Mouse (Mus musculus): ENCODE data around the gene Tor2a.

Gene Tor2a

DNA sequence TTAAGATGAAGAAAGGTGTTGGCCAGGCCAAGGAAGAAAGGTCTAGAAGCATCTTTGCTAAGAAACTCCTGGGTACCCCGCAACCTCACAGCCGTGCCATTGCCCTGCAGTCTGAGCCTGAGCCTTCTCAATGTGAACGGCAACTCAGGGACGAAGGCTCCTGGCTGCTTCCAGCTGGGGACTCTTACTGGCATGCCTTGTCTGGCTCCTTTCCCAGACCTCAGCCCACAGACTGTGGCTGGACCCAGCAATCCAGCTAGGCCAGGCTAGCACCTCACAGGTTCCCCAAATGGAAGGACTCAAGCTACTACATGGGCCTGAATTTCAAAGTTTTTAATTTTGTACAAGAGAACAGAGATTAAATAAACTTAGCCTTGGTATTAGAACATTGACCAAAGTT, 4.8 kb downstream of the Tor2a start:
- no peak for DNase-seq (ENCODE audit: low read depth, low spot score)

DNA sequence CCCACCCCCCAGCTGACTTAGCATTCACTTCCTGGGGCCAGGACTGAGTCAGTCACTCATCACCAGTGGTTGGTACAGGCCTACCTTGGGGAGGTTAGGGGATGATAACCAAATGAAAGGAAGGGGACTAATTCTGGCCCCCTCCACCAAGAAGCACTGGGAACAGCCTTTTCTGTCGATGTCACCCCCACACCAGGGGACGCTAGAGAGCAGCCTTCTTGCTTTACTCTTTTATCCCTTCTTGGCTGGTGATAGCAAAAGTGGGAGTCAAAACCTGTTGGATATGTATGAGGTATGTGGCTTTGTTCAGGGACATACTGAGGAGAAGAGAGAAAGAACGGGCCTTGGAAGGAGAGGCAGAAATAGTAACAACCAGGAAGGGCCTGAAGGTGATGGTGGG, 6.3 kb downstream of the Tor2a start:
- DNase-seq (ENCODE audit: low read depth, low spot score): no peak

DNA sequence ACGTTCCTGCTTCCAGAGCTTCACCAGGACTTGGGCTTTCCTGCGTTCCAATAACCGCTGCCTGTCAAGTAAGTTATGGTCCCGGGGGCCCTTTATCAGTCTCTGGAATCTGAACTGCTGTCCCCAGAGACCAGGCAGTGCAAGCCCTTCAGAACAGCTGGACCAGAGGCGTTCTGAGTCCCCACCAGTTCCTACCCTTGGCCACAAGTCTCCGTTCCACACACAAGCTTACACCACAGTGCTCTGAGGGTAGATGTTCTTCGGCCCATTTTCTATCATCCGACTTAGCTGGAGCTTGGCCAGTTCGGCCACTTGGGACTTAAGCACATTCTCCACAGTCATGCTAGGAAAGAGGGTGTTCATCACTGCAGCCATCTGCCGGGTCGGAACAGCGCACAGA, 10.2 kb downstream of the Tor2a start:
- no peak for DNase-seq (ENCODE audit: low read depth, low spot score)

DNA sequence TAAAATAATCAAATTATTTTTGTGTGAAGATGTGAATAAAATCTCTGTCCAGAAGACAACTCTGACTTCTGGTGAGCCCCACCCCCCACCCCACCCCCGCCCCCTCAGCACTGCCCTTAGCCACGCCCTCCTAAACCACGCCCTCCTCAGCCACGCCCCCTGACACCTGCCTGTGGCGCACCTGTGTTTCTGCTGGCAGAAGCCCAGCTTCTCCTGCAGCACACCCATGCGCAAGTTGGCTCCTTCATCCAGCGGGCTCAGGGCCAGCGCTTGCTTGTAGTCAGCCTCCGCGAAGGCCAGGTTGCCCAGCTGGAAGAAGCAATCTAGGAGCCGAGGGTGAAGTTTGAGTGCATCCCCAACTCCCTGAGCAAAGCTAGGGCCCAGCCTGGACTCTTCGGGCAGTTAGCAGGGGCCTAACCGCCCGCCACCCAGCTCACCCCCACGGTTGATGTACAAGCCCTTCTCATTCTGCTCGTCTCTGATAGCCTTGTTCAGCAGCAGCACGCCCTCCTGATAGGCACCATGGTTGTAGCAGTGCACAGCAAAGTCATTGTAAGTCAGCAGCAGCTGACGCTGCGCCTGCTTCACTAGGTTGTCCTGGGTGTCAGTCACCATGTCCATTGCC, 11.7 kb downstream of the Tor2a start:
- DNase-seq (ENCODE audit: low read depth, low spot score): no peak

DNA sequence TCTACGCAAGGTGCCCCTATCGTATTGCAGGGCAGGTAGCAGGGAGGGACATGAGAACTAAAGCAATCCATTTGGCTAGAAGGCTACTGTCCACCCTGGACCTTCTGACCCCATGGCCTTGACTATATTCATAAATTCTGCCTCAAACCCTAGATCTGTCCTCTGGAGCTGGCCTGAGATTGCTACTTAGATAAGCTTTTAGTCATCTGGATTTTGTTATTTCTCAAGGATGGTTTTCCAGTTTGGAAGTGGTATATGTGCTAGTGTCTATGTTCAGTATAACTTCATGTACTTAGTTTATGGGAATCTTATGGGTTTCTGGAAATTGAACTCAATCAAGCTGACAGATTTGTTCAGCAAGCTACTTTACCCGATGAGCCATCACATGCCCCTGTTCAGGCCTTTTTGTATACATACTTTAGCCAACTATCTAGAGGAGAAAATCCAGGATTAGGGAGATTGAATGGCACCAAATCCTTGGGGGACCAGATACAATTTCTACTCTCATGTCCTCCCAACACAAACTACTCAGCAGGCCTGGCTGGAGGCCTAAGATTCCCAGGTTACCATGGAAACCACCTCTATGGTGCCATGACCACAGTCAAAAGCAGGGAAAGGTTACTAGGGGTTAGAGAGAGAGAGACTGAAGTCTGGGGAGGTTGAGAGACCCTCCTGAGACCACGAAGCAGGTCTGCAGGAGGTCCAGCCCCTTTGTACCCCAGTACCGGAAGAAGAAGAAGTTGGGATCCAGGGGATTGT, 12.5 kb downstream of the Tor2a start:
- DNase-seq (ENCODE audit: low read depth, low spot score): no peak

DNA sequence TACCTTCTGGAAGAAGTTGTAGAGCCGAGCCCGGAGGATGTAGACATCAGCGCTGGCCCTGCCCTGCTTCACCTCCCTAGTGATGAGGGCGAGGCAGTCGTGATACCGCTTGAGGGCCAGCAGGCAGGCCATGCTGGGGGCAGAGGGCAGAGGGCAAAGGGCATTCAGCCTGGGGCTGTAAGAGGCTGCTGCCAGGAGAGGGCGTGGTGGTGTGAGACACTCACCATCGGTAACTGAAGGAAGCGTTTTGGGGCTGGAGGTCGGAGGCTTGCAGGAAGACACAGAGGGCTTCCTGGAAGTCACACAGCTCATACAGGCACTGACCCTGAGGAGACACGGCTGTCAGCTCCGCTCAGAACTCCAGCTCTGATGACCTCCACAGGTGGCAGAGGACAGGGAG, 14.9 kb downstream of the Tor2a start:
- DNase-seq (ENCODE audit: low read depth, low spot score): no peak

DNA sequence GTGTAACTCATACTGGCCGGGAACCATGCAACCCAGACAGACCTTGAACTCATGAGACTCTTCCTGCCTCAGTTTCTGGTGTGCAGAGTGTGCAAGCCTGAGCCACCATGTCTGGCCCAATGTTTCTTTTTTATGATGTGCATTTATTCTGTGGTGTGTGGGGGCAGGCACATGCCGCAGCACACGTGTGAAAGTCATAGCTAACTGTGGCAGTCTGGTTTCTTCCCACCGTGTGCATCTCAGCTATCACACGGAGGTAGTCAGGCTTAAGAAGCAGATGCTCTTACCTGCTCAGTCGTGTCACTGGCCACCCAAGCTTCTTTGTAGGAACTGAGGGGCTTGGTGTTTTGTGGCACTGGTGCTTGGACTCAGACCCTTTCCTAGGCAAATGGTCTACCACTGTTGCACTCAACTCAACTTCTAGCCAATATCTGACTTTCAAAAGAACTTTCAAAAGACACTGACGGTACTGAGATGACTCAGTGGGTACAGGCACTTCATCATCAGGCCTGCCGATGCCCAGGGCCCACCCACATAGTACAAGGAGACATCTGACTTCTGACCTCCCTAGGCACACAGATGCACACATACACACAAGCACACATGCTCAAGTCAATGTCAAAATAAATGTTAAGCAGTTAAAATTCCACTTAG, 15.7 kb downstream of the Tor2a start:
- DNase-seq (ENCODE audit: low read depth, low spot score): no peak

DNA sequence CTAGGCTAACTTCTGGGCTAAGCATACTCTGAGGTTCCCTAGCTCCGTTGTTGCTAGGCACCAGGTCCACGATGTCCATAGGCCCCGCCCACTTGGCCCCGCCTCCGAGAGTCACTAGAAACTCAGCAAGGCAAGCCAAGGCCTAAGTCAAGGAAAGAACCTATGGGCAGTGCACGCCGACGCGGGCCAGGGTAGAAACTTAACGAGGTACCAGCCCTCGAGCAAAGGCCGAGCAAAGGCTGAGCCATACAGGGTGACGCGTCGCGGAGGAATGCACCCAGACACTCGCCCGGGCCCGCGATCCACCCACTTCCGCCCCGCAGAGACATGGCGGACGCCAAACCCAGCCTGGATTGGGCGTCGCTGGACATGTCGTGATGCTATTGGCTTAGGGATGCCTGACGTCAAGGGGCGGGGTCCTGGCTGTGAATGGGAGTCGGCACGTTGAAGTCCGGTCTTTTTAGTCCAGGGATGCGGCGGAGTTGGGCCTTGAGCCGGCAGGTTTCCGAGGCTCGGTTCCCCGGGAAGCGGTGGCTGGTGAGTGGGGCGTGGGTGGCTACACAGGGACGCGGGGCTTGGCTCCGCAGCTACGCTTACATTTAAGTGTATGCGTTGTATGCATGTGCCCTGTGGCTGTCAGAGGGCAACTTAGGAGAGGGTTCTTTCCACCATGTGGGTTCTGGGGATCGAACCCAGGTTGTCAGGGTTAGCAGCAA, 18.5 kb downstream of the Tor2a start, which contains the start of the genes Ttc16 and Ptrh1:
TSS of gene Ttc16 (minus strand) at position 275 of the 716 bp plus-strand sequence.
TSS of gene Ptrh1 (plus strand) at position 428 of the 716 bp plus-strand sequence.
- peak; percentile 97 for DNase-seq (ENCODE audit: low read depth, low spot score)

DNA sequence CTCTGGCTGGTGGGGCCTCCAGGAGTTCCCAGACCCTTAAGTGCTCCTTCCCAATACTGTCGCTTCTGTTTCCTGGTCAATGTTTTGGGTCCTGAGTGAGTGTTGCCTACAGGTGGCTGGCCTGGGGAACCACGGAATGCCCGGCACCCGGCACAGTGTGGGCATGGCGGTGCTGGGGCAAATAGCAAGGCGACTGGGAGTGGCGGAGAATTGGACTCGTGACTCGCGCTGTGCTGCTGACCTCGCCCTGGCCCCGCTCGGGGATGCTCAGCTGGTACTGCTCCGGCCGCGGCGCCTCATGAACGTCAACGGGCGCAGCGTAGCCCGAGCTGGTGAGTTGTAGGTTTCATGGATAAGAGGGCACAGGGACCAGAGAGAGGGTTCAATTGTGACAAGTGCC, 19.2 kb downstream of the Tor2a start:
- no peak for DNase-seq (ENCODE audit: low read depth, low spot score)

DNA sequence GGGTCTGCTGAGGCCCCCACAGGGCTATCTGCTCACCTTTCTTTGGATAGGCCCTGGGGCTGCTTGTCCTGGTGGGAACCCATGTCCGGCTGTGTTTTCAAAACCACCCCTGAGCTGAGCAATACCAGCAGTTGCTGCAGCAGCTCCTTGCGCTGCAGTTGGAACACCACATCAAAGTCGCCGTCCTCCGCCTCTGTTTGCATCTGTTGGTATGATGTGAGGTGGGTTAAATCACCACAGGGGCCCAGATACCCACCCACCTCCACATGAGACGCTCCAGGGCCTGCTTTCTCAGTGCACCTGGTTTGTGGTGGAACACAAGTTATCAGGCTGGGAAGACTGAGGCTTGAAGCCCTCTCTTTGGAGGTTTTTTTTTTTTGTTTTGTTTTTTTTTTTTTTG, 21.0 kb downstream of the Tor2a start:
- no peak for DNase-seq (ENCODE audit: low read depth, low spot score)

DNA sequence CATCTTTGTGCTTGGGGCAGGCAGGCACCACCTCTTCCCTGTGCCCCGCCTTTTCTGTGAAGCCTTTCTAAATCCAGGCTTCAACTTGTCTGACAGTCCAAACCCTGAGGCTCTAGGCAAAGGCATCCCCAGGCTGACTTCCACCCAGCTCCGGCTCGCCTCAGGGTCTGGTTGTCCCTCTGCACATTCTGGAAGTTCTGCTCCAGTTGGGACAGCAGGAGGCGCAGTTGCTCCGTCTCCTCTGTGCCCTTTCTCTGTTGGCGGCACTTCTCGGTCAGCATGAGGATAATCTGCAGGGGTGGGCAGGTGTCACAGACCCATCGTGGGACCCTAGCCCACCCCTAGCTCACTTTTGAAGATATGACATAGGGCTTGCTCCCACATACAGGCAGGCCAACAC, 22.1 kb downstream of the Tor2a start:
- DNase-seq (ENCODE audit: low read depth, low spot score): peak; percentile 74

DNA sequence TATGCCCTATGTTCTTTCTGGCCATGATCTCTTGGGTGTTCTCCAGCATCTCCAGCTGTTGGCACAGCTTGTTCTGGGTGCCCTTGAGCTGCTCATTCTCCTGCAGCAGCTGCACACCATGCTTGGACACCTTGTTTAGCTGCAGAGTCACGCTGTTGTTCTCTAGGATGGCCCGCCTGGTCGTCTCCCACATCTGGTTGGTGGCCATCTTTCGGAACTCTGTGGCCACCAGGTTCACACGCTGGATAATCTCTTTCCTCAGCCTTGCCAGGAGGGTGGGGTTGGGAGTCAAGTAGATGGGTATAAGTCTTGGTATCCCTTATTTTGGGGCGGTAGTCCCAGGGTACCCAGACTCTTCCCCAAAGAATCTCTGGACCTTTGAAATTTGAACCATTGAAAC, 22.7 kb downstream of the Tor2a start:
- no peak for DNase-seq (ENCODE audit: low read depth, low spot score)

DNA sequence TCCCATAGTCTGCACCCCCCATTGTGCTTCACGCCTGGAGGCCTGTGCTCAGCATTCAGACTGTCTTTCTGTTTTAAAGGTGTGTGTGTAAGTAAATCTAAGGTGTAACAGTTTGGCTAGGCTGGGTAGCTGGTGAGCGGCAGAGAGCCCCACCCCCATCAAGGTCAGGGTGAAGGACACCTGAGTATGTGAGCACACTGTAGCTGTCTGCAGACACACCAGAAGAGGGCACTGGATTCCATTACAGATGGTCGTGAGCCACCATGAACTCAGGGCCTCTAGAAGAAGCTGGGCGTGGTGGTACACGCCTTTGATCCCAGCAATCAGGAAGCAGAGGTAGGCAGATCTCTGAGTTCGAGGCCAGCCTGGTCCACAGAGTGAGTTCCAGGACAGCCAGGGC, 24.7 kb downstream of the Tor2a start:
- DNase-seq (ENCODE audit: low read depth, low spot score): no peak

DNA sequence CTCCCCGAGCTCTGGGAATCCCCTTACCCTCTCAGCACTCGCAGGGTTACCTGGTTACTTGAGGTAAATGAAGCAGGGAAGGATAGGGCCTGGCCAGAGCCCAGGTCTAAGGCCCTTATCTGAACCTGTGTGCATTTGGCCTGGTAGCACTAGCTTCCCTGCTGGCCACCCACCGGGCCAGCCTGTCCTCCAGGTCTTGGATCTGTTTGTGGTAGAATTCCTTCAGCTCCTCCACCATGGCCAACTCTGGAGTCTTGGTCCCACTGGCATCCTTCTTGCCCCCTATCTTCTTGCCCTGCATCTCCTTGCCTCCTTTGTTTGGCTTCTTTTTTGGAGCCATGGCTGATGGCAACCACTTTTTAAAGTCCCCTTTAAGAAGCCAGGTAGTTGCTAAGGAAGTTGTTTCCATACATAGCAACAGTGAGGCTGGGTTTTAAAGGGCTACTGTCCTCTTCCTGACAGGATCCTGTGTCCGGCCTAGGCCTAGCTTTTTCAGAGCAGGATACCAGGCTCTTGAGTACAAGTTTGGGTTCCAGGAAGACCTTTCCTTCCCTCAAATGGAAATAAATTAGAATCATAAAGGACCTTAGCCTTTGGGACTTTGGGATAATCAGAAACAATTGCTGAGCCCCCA, 27.1 kb downstream of the Tor2a start, which contains the start of gene Cfap157:
TSS of gene Cfap157 (minus strand) at position 381 of the 634 bp plus-strand sequence.
- peak; percentile 32 for DNase-seq (ENCODE audit: low read depth, low spot score)

DNA sequence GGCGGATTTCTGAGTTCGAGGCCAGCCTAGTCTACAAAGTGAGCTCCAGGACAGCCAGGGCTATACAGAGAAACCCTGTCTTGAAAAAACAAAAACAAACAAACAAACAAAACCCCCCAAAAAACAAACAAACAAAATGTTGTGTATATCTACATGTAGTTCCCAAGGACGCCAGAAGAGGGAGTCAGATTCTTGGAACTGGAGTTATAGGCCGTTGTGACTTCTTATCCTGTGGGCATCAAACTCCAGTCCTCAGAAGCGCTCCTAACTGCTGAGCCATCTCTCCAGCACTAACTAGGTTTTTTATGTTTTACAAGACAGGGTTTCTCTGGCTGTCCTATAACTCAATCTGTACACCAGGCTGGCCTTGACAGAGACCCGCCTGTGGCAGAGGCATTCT, 30.1 kb downstream of the Tor2a start:
- peak; percentile 35 for DNase-seq (ENCODE audit: low read depth, low spot score)

DNA sequence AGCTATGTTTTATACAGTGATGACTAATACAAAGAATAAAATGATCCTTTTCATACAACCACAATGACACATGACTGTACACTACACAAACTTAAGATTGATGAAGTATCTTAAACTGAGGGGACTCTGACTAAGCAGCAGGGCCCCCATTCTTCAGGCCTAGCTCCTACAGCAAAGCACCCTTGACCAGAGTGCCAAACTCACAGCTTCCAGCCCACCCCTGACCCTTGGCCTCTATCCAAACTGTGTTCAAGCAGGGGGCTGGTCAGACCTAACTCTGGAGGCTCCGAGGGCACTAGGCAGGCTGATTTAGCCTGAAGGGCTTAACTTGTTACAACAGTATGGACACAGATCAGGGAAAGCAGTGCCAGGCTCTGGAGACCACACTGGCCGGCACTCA, 31.5 kb downstream of the Tor2a start:
- no peak for DNase-seq (ENCODE audit: low read depth, low spot score)

DNA sequence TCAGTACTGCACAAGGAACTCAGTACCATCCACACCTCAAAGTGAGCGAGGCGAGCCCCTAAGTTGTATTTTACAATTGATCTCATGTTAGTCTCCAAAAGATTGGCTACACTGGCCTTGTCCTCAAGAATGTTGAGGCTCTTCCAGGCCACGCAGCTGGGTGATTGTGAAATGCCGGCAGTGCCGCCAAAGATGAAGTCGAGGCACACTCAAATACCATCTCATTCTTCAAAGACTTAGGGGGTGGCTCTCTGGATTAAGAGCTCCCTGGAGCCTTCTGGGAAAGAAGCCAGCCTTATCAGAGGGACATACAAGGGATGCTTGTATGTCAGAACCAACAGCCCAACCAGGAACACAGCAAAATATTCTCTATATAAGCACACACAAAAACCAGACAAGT, 34.3 kb downstream of the Tor2a start:
- no peak for DNase-seq (ENCODE audit: low read depth, low spot score)

DNA sequence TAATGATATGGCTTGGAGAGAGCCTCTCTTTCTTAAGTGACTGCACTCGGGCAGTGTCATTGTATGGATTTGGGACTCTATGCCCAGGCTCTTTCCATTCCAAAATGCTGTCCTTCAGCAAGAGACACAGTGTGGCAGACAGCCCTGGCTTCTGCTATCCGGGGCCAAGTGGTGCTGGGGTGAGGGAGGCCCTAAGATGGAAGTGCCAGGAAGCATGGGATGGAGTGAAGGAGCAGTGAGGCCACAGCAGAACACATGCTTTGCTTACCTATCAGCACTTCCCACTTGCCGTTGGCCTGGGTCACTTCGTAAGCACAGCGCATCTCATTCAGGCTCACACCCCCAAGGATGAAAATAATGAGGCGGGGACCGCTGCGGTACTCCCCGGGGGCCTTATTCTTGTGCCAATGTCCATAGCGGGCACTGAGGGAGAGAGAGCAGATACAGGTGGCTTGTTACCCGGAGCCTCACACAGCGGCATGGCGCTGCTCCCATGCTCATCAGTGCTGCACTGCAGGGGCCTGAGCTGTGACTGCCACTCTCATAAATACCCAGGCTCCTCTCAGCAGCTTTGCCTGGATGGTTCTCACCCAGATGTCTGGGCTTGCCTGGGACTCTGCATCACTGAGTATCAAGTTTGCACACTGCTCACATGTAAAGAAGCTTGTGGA, 38.8 kb downstream of the Tor2a start:
- no peak for DNase-seq (ENCODE audit: low read depth, low spot score)

DNA sequence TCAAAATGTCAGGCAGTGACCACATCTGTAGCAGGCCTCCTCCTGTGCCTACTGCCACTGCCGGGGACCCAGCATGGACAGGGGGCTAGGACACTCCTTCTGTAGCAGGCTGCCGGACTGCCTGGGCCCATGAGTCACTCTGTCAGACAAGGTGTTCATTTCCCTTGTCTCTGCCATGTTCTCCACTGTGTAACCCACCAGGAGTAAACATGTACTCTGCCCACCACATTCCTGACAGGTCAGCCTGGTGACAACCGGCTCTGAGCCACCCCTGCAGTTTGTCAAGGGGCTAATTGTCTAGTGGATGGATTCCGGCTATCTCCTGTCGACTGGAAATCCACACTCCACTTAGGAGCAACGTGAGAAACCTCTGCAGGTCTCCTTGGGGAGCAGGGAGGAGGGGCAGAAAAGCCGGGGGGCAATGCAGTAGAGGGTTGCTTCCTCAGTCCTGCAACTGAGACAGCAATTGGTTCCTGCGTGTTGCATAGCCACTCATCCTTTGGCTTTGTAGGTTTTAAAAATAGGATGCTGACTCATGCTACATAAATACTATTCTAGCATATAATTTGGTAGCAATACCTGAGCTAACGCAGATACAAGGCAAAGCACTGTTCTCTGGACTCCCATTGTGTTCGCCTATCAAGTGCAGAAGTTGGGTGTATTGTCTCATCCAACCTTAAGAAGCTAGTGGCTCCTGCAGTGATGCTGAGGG, 41.4 kb downstream of the Tor2a start:
- no peak for DNase-seq (ENCODE audit: low read depth, low spot score)

DNA sequence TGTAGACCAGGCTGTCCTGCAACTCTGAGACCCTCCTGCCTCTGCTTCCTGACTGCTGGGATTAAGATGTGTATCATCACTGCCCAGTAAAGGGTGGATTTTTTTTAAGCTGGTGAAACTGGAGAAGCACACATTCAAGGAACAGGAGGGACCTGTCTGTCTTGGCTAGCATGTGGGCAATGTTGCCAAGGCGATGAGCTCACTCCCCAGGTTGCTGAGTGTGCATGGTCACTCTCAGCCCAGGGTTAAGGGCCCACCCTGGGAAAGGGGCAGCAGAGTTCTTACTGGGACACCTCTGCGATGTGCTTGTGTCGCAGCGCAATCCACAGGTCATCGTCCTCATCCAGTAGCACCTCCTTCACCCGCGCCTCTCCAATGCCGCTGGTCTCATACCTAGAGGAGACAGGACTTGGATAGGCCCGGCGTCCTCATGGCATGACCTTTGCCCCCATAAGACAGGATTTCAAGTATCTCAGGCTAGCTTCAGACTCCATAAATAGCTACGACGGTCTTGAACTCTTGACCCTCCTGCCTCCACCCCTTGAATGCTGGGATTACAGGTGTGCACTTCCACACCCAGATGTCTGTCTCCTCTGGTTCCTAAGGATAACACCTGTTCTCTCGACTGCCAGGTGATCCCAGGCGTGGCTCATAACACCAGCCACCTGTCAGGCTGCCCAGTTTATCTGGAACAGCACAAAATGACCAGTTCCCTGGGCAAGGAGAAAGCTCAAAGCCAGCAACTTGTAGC, 52.0 kb downstream of the Tor2a start:
- no peak for DNase-seq (ENCODE audit: low read depth, low spot score)
